Mouse (Mus musculus): Measurements from ENCODE around the gene Ubtd1. TPM values are rescaled to one million over a fixed set of nuclear protein-coding genes. Genes with fewer than 3 reads are reported as not detected.

The Ubtd1 gene
- polyA plus RNA-seq, 1 experiment, result 73.0 TPM

DNA sequence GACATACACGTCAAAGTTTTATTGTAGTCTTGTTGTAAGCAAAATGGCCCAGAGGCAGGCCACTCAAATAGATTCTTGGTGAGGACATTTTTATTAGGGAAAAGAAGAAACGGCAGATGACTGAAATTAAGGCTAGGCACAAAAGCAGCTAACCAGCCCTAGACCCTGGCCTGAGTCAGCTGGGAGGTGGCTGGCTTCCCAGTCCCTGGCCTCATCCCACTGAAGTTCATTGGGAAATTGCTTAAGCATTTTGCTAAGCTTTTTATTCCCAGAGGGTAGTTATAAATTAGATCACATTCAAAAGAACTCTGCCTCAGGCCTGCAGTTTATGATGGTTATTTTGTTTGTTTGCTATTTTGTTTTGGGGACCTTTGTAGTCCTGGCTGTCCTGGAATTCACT, 74.3 kb downstream of the Ubtd1 start:
- no peak for TF ChIP-seq CTCF (IDR thresholded peaks at IDR 0.05; ENCODE audit: control insufficient read depth, insufficient read depth, insufficient read length)
- no peak for TF ChIP-seq CEBPB (IDR thresholded peaks at IDR 0.05; ENCODE audit: low read depth)
- no peak for TF ChIP-seq MYOG (IDR thresholded peaks at IDR 0.05; ENCODE audit: control insufficient read depth, extremely low read depth, insufficient read length)
- TF ChIP-seq USF1 (IDR thresholded peaks at IDR 0.05; ENCODE audit: low read depth), result no peak
- no peak for TF ChIP-seq MYOD1 (IDR thresholded peaks at IDR 0.05; ENCODE audit: control insufficient read depth, insufficient read length, low read depth)
- TF ChIP-seq MAX (IDR thresholded peaks at IDR 0.05), result no peak
- TF ChIP-seq FOSL1 (IDR thresholded peaks at IDR 0.05; ENCODE audit: insufficient read depth, low read length, poor library complexity, severe bottlenecking), result no peak
- H3K36me3 ChIP-seq (ENCODE audit: control insufficient read depth, insufficient read depth), result no peaks in the 10 kb centered on the region
- H3K4me3 ChIP-seq (ENCODE audit: insufficient read depth, poor library complexity, severe bottlenecking), result no peak overlapping the region
- no peaks in the 10 kb centered on the region for H3K79me3 ChIP-seq (ENCODE audit: low read depth)
- H3K27me3 ChIP-seq (ENCODE audit: control insufficient read depth, insufficient read depth, insufficient read length), result peaks cover 10% of the 10 kb centered on the region
- no peak overlapping the region for H3ac ChIP-seq (ENCODE audit: control insufficient read depth, insufficient read length, low read depth)
- H3K79me2 ChIP-seq (ENCODE audit: control insufficient read depth, insufficient read depth), result no peaks in the 10 kb centered on the region

DNA sequence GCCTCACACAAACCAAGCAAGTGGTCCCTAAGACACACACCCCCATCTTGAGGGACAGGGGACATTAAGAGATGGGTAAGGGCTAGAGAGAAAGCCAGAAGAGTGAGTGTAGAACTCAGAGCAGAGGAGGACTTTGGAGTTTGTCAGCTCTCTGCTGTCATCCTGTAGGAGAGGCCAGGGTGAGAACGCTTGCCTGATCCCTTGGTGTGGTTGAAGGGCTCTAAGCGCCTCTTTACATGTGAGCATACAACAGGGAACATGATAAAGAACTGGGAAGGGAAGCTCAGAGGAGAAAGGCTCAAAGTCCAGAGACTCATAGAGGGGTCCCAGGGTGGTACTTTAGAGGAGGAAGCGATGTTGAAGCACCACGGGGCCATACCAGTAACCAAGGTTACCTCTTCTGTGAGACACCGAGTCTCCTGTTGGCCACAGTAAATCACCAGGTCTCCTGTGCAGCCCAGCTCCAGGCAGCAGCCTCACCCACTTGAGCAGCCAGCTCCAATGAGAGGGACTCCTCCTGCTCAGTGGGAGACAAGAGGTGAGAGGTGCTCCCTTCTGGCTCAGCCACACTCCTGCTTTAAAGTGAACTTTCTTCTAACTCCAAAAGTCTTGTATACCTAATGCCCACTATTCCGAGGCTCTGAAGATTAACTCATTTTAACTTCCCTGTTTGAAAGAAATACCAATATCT, 75.3 kb downstream of the Ubtd1 start:
- Histone ChIP-seq H3ac (ENCODE audit: control insufficient read depth, insufficient read length, low read depth) (no peak overlapping the region), H3K79me3 (ENCODE audit: low read depth) (no peaks in the 10 kb centered on the region), H3K36me3 (ENCODE audit: control insufficient read depth, insufficient read depth) (no peaks in the 10 kb centered on the region), H3K4me3 (ENCODE audit: insufficient read depth, poor library complexity, severe bottlenecking) (no peak overlapping the region), H3K27me3 (ENCODE audit: control insufficient read depth, insufficient read depth, insufficient read length) (peaks cover 10% of the 10 kb centered on the region), H3K79me2 (ENCODE audit: control insufficient read depth, insufficient read depth) (no peaks in the 10 kb centered on the region)
- no peak for TF ChIP-seq FOSL1 (IDR thresholded peaks at IDR 0.05; ENCODE audit: insufficient read depth, low read length, poor library complexity, severe bottlenecking)
- no peak for TF ChIP-seq MYOD1 (IDR thresholded peaks at IDR 0.05; ENCODE audit: control insufficient read depth, insufficient read length, low read depth)
- TF ChIP-seq MAX (IDR thresholded peaks at IDR 0.05), result no peak
- no peak for TF ChIP-seq MYOG (IDR thresholded peaks at IDR 0.05; ENCODE audit: control insufficient read depth, extremely low read depth, insufficient read length)
- TF ChIP-seq USF1 (IDR thresholded peaks at IDR 0.05; ENCODE audit: low read depth), result no peak
- TF ChIP-seq CEBPB (IDR thresholded peaks at IDR 0.05; ENCODE audit: low read depth), result no peak
- no peak for TF ChIP-seq CTCF (IDR thresholded peaks at IDR 0.05; ENCODE audit: control insufficient read depth, insufficient read depth, insufficient read length)

DNA sequence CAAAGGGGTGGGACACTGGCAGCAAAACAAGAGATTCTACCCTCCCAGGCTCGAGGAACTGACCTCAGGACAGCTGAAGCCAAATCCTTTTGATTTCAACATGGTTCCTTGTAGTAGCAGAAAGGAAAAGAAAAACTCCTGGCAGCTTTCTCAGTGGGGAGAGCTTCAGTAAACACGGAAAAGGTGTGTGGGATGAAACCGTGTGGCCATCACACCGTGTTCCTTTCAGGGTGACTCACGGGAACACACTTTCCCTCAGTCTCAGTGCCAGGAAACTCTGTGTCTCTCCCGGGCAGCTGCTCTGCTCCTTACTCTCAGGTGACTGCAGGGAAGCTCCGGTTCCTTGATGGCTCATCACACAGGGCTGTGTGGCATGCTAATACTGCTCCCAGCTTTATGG, 76.9 kb downstream of the Ubtd1 start:
- no peak overlapping the region for H3ac ChIP-seq (ENCODE audit: control insufficient read depth, insufficient read length, low read depth)
- H3K4me3 ChIP-seq (ENCODE audit: insufficient read depth, poor library complexity, severe bottlenecking), result no peak overlapping the region
- no peaks in the 10 kb centered on the region for H3K79me3 ChIP-seq (ENCODE audit: low read depth)
- TF ChIP-seq FOSL1 (IDR thresholded peaks at IDR 0.05; ENCODE audit: insufficient read depth, low read length, poor library complexity, severe bottlenecking) (no peak), MYOG (IDR thresholded peaks at IDR 0.05; ENCODE audit: control insufficient read depth, extremely low read depth, insufficient read length) (no peak), CEBPB (IDR thresholded peaks at IDR 0.05; ENCODE audit: low read depth) (no peak), CTCF (IDR thresholded peaks at IDR 0.05; ENCODE audit: control insufficient read depth, insufficient read depth, insufficient read length) (no peak), MAX (IDR thresholded peaks at IDR 0.05) (no peak), USF1 (IDR thresholded peaks at IDR 0.05; ENCODE audit: low read depth) (no peak), MYOD1 (IDR thresholded peaks at IDR 0.05; ENCODE audit: control insufficient read depth, insufficient read length, low read depth) (no peak)
- H3K36me3 ChIP-seq (ENCODE audit: control insufficient read depth, insufficient read depth), result no peaks in the 10 kb centered on the region
- peaks cover 15% of the 10 kb centered on the region for H3K27me3 ChIP-seq (ENCODE audit: control insufficient read depth, insufficient read depth, insufficient read length)
- H3K79me2 ChIP-seq (ENCODE audit: control insufficient read depth, insufficient read depth), result no peaks in the 10 kb centered on the region

DNA sequence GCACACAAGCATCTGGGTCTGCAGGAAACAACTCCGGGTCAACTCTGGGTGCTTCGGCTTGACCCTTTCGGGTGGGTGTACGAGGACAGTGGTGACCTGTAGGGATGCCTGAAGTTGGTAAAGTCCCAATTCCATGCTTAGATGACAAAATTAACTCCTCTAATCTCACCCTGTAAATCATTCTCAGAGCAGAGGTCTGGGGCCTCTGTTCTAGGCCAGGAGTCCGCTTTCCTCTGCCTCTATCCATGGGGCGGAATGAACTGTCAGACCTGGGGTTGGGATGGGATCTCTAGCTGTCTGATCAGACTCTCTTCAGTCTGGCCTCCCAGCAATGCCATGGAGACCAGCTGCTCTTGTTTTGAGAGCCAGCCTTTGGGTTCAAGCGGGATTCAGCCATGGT, 79.9 kb downstream of the Ubtd1 start:
- no peaks in the 10 kb centered on the region for H3K79me2 ChIP-seq (ENCODE audit: control insufficient read depth, insufficient read depth)
- H3K4me3 ChIP-seq (ENCODE audit: insufficient read depth, poor library complexity, severe bottlenecking), result no peak overlapping the region
- H3K36me3 ChIP-seq (ENCODE audit: control insufficient read depth, insufficient read depth), result no peaks in the 10 kb centered on the region
- TF ChIP-seq MYOG (IDR thresholded peaks at IDR 0.05; ENCODE audit: control insufficient read depth, extremely low read depth, insufficient read length) (no peak), CEBPB (IDR thresholded peaks at IDR 0.05; ENCODE audit: low read depth) (no peak), MAX (IDR thresholded peaks at IDR 0.05) (no peak), USF1 (IDR thresholded peaks at IDR 0.05; ENCODE audit: low read depth) (no peak), MYOD1 (IDR thresholded peaks at IDR 0.05; ENCODE audit: control insufficient read depth, insufficient read length, low read depth) (no peak), CTCF (IDR thresholded peaks at IDR 0.05; ENCODE audit: control insufficient read depth, insufficient read depth, insufficient read length) (no peak), FOSL1 (IDR thresholded peaks at IDR 0.05; ENCODE audit: insufficient read depth, low read length, poor library complexity, severe bottlenecking) (no peak)
- no peaks in the 10 kb centered on the region for H3K79me3 ChIP-seq (ENCODE audit: low read depth)
- peaks cover 15% of the 10 kb centered on the region for H3K27me3 ChIP-seq (ENCODE audit: control insufficient read depth, insufficient read depth, insufficient read length)
- H3ac ChIP-seq (ENCODE audit: control insufficient read depth, insufficient read length, low read depth), result no peak overlapping the region

DNA sequence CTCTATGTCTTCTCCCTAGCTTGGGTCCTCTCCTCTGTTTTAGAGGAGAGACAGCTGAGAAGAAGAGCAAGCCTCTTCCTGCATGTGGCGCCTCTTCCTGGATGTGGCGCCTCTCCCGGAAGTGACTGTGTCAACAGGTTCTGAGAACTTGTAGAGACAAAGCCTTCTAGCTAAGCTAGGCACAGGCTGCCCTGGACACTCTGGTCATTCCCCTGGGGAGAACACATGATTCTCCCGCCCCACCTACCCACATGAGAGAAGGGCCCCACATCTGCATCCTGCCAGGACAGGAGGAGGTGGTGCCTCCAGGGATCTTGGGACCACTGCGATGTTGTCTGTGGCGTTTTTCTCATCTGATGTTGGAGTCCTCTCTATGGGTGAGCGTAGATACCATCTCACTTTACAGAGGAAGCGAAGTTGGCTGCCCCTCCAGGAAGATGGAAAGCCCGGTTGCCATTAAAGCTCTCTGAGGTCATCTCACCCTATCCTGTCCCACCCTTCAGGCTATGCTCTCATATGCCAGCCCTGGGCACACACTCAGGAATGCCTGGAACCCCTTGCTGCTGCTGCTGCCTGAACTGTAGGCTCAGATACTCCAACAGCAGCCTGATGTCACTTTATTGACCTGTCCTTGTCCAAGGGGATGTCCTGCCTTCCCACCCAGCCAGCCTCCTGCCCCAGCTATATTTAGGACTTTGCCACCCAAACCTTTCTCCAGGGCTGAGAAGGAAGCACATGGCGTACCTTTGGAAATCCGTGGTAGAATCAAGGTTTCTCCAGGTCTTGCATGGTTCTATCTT, 87.1 kb downstream of the Ubtd1 start:
- TF ChIP-seq USF1 (IDR thresholded peaks at IDR 0.05; ENCODE audit: low read depth), result no peak
- TF ChIP-seq MYOG (IDR thresholded peaks at IDR 0.05; ENCODE audit: control insufficient read depth, extremely low read depth, insufficient read length), result no peak
- TF ChIP-seq MAX (IDR thresholded peaks at IDR 0.05), result no peak
- TF ChIP-seq FOSL1 (IDR thresholded peaks at IDR 0.05; ENCODE audit: insufficient read depth, low read length, poor library complexity, severe bottlenecking), result no peak
- TF ChIP-seq CEBPB (IDR thresholded peaks at IDR 0.05; ENCODE audit: low read depth), result no peak
- TF ChIP-seq CTCF (IDR thresholded peaks at IDR 0.05; ENCODE audit: control insufficient read depth, insufficient read depth, insufficient read length), result no peak
- no peak for TF ChIP-seq MYOD1 (IDR thresholded peaks at IDR 0.05; ENCODE audit: control insufficient read depth, insufficient read length, low read depth)

More for the DNA sequence above, 87.1 kb downstream of the Ubtd1 start:
- no peaks in the 10 kb centered on the region for H3K79me2 ChIP-seq (ENCODE audit: control insufficient read depth, insufficient read depth)
- no peaks in the 10 kb centered on the region for H3K36me3 ChIP-seq (ENCODE audit: control insufficient read depth, insufficient read depth)
- H3ac ChIP-seq (ENCODE audit: control insufficient read depth, insufficient read length, low read depth), result no peak overlapping the region
- H3K79me3 ChIP-seq (ENCODE audit: low read depth), result no peaks in the 10 kb centered on the region
- H3K4me3 ChIP-seq (ENCODE audit: insufficient read depth, poor library complexity, severe bottlenecking), result no peak overlapping the region
- no peaks in the 10 kb centered on the region for H3K27me3 ChIP-seq (ENCODE audit: control insufficient read depth, insufficient read depth, insufficient read length)

Measured in C2C12 (cell line).